Mouse (Mus musculus) intestine, embryonic 14.5 days (tissue): Measurements from ENCODE around the gene Deaf1. TPM values are rescaled to one million over a fixed set of nuclear protein-coding genes. Genes with fewer than 3 reads are reported as not detected.

ENCODE experiments used
- ATAC-seq: fragments of 200-750 bp; cut with Nextera tagmentation; replicated peaks from 2 replicates; pipeline ENCODE4 v1.8.0; 2017; ENCODE audit warnings: low read depth, moderate number of reproducible peaks, moderate TSS enrichment, moderate library complexity; ENCODE audit not compliant: low FRiP score, low TSS enrichment
- DNase-seq: peaks from one replicate; pipeline ENCODE4 v3.0.0-alpha.2; 2018; ENCODE audit warnings: low spot score
- H3K27ac ChIP-seq: fragments of 300-500 bp; sonication (generic); 2 replicates; pipeline ENCODE4 v1.5.1; 2014; ENCODE audit warnings: low read depth, mild to moderate bottlenecking, control low read depth
- H3K27me3 ChIP-seq: fragments of 300-500 bp; sonication (generic); replicated peaks from 2 replicates; pipeline ENCODE4 v1.6.1; 2014; ENCODE audit warnings: low read length, control low read depth; ENCODE audit not compliant: control insufficient read depth, insufficient read depth
- H3K36me3 ChIP-seq: fragments of 300-500 bp; sonication (generic); 2 replicates; pipeline ENCODE4 v1.6.1; 2014; ENCODE audit warnings: low read length, control low read depth; ENCODE audit not compliant: control insufficient read depth, insufficient read depth
- H3K4me1 ChIP-seq: fragments of 300-500 bp; sonication (generic); replicated peaks from 2 replicates; pipeline ENCODE4 v1.6.1; 2014; ENCODE audit warnings: low read length, control low read depth, mixed read lengths; ENCODE audit not compliant: control insufficient read depth, insufficient read depth
- H3K4me2 ChIP-seq: fragments of 300-500 bp; sonication (generic); 2 replicates; pipeline ENCODE4 v1.6.1; 2014; ENCODE audit warnings: low read length
- H3K4me3 ChIP-seq: fragments of 300-500 bp; sonication (generic); 2 replicates; pipeline ENCODE4 v1.5.1; 2014; ENCODE audit warnings: low read depth, low read length, control low read depth, mixed read lengths
- H3K9ac ChIP-seq: fragments of 300-500 bp; sonication (generic); 2 replicates; pipeline ENCODE4 v1.6.1; 2014; ENCODE audit warnings: mild to moderate bottlenecking, low read length
- H3K9me3 ChIP-seq: fragments of 300-500 bp; sonication (generic); 2 replicates; pipeline ENCODE4 v1.6.1; 2016; ENCODE audit warnings: low read length, control low read depth; ENCODE audit not compliant: control insufficient read depth
- WGBS: fragments of 180-500 bp; shearing (Covaris S2); extraction: QIAGEN DNeasy Blood & Tissue Kit; methylation state at CpG from one replicate; pipeline ENCODE4 v1.1.7; 2014; 5-methylcytosine and 5-hydroxymethylcytosine counted together
- polyA plus RNA-seq: library from polyadenylated mRNA; unstranded; fragments of >200 nt; fragmentation: Nextera tagmentation; extraction: Ambion mirVana; gene quantifications from 2 replicates; pipeline ENCODE4 v1.2.1, GENCODE M21; 2014

Gene Deaf1
- polyA plus RNA-seq, 1 experiment from 2014 or later = 90.9 TPM

DNA sequence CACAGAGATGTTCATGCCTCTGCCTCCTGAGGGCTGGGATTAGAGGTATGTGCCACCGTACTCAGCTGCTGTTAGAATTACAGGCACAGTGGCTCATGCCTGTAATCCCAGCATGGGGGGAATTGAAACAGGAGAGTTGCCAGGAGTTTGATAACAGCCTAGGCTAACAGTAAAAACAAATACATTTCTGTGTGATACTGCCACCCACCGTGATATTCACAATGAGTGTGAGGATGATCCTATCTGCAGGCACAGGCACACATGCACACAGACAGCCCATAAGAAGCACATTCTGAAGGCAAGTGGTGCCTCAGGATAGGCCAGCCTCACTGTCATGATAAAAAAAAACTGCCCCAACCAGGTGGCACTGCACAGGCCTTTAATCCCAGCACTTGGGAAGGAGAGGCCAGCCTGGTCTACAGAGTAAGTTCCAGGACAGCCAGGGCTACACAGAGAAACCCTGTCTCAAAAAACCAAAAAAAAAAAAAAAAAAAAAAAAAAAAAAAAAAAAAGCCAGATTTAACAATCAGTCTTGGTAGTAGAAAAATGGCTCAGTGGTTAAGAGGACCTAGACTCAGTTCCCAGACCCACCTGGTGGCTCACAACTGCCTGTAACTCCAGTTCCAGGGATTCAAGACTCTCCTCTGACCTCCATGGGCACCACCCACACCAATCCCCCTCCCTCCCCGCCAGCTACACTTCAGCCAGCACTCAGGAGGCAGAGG is 29.4 kb downstream of the Deaf1 start:
- H3K36me3 ChIP-seq = peaks cover 56% of the 10 kb centered on the region

DNA sequence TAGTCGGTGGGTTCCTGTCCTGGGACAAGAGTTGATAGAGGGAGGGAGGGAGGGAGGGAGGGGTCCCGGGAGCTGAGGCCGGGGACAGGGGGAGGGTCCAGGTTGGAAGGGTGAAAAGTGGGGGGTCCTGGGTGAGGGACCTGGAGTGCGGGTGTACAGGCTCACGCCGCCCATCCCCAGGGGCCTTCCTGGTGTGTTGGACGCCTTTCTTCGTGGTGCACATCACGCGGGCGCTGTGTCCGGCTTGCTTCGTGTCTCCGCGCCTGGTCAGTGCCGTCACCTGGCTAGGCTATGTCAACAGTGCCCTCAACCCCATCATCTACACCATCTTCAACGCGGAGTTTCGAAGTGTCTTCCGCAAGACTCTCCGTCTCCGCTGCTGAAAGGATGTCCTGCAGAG is 33.0 kb downstream of the Deaf1 start:
- H3K27ac ChIP-seq = no peak overlapping the region
- ATAC-seq (no peak), DNase-seq (peak; percentile 66)
- peaks cover 57% of the 10 kb centered on the region for H3K27me3 ChIP-seq
- peaks cover 21% of the 10 kb centered on the region for H3K36me3 ChIP-seq
- no peak overlapping the region for H3K9ac ChIP-seq
- H3K4me1 ChIP-seq = peaks cover 18% of the 10 kb centered on the region
- H3K4me2 ChIP-seq = peak overlapping the region; percentile 69
- 6% methylated on average over 22 of the region's 22 CpGs for WGBS
- no peaks in the 10 kb centered on the region for H3K9me3 ChIP-seq
- H3K4me3 ChIP-seq = peak overlapping the region; percentile 31

More for the DNA sequence above, 29.4 kb downstream of the Deaf1 start:
- H3K4me2 ChIP-seq = no peak overlapping the region
- ATAC-seq = no peak
- DNase-seq = no peak
- peaks cover 13% of the 10 kb centered on the region for H3K4me1 ChIP-seq
- peaks cover 31% of the 10 kb centered on the region for H3K27me3 ChIP-seq
- 74% methylated on average over 3 of the region's 3 CpGs for WGBS
- no peaks in the 10 kb centered on the region for H3K9me3 ChIP-seq
- H3K27ac ChIP-seq = no peak overlapping the region
- H3K9ac ChIP-seq = no peak overlapping the region
- H3K4me3 ChIP-seq = no peak overlapping the region

DNA sequence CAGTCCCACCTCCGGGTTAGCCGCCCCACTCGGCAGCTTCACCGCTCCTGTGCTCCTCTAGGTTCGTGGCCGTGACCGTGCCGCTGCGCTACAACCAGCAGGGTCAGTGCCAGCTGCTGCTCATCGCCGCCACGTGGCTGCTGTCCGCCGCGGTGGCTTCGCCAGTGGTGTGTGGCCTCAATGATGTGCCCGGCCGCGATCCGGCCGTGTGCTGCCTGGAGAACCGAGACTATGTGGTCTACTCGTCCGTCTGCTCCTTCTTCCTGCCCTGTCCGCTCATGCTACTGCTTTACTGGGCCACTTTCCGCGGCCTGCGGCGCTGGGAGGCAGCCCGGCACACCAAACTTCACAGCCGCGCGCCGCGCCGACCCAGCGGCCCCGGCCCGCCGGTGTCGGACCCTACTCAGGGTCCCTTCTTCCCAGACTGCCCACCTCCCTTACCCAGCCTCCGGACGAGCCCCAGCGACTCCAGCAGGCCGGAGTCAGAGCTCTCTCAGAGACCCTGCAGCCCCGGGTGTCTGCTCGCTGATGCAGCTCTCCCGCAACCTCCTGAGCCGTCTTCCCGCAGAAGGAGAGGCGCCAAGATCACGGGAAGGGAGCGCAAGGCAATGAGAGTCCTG is 33.5 kb downstream of the Deaf1 start:
- 1% methylated on average over 53 of the region's 53 CpGs for WGBS
- DNase-seq (peak; percentile 76), ATAC-seq (peak; percentile 25; the same call in 1 of the 2 replicates)
- Histone ChIP-seq H3K4me2 (peak overlapping the region; percentile 69), H3K4me3 (peak overlapping the region; percentile 31), H3K27me3 (peaks cover 57% of the 10 kb centered on the region), H3K9ac (peak overlapping the region; percentile 34; the same call in 1 of the 2 replicates), H3K9me3 (no peaks in the 10 kb centered on the region), H3K4me1 (peaks cover 18% of the 10 kb centered on the region), H3K27ac (no peak overlapping the region), H3K36me3 (peaks cover 16% of the 10 kb centered on the region)

DNA sequence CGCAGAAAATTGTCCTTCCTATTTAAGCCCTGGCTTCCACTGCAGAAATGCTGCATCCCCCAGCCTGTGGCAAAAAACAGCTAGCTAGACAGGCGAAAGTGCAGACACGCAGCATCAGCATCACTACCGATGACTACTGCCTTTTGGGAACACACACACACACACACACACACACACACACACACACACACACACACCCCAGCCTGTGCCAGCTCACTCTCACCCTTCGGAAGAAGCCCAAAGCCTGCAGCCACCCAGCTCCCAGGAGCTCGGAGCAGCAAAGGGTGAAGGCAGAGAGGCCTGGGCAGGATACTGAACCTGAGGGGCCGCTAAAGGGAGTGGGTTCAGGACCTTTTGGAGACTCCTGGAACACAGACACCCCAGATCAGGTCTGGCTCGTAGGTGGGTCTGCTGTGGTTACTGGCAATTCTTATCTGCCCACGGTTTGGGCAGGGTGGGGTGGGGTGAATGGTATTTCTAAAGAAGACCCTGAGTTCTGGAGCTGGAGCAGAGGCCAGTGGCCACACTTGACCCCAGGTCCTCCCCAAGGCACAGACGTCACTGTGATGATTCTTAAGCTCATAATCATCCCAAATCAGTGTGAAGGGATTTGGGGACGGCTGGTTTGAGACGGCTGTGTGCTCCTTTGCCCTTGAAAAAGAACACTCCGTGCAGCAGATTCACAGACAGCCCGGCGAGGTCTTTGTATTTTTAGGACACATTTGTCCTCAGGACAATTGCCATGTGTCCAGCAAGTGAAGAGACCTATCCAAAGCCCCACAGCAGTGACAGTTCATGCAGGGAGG is 34.7 kb downstream of the Deaf1 start:
- H3K4me2 ChIP-seq = peak overlapping the region; percentile 91; the same call in 1 of the 2 replicates
- no peak overlapping the region for H3K9ac ChIP-seq
- ATAC-seq (no peak), DNase-seq (peak; percentile 61)
- no peaks in the 10 kb centered on the region for H3K9me3 ChIP-seq
- 56% methylated on average over 15 of the region's 15 CpGs for WGBS
- no peak overlapping the region for H3K27ac ChIP-seq
- no peak overlapping the region for H3K4me3 ChIP-seq
- H3K36me3 ChIP-seq = peaks cover 11% of the 10 kb centered on the region
- H3K4me1 ChIP-seq = peaks cover 18% of the 10 kb centered on the region
- H3K27me3 ChIP-seq = peaks cover 57% of the 10 kb centered on the region

DNA sequence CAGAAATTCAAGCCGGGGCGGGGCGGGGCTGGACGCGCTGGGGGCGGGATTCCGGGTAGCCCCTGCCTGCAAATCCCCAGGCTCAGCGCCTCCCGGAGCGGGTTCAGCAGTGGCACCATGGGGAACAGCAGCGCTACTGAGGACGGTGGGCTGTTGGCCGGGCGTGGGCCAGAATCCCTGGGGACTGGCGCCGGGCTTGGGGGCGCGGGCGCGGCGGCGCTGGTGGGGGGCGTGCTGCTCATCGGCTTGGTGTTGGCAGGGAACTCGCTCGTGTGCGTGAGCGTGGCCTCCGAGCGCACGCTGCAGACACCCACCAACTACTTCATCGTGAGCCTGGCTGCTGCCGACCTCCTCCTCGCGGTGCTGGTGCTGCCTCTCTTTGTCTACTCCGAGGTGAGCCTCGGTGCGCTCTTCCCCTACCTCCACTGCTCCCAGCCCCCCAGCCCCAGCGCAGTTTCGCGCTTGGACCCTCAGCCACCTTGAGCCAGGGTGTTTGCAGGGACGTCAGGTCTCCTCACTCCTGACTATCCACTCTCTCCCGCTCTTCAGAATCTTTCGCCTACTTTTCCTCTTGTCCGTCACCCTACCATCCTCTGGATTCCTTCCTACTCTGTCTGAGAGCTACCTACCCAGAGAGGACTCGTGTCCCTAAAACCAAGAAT is 35.4 kb downstream of the Deaf1 start, which contains the start of gene Drd4:
Gene Drd4 (plus strand): TSS at position 86 of the 662 bp plus-strand sequence.
- Histone ChIP-seq H3K4me2 (peak within 1 kb of the TSS; percentile 91), H3K9me3 (no peaks in the 10 kb centered on the region), H3K27ac (no peak within 1 kb of the TSS), H3K4me3 (peak within 1 kb of the TSS; percentile 45), H3K4me1 (peaks cover 18% of the 10 kb centered on the region), H3K9ac (peak within 1 kb of the TSS; percentile 47), H3K27me3 (peaks cover 57% of the 10 kb centered on the region), H3K36me3 (peaks cover 7% of the 10 kb centered on the region)
- ATAC-seq (peak; percentile 74), DNase-seq (peak; percentile 72)
- WGBS = 4% methylated on average over 46 of the region's 46 CpGs

DNA sequence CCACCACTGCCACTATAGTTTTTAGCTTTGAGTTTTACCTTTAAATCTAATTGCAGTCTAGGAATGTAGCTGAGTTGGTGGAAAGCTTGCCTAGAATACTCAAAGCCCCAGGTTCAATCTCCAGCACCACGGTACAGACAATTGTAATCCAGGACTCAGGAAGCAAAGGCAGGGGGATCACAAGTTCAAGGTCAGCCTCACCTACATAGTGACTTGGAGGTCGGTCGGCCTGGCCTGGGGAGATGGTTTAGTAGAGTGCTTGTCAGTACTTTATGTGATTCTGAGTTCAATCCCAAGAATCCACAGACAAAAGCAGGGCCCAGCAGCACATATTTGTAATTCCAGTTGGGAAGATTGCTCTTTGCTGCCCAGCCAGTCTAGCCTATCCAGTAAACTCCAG is 39.4 kb downstream of the Deaf1 start:
- H3K4me1 ChIP-seq = 0 out of 2 replicates have a peak, but pooled peaks cover 5% of the 10 kb centered on the region
- H3K36me3 ChIP-seq = no peaks in the 10 kb centered on the region
- ATAC-seq = no peak
- WGBS = 84% methylated on average over 3 of the region's 3 CpGs
- H3K27ac ChIP-seq = no peak overlapping the region
- H3K9me3 ChIP-seq = no peaks in the 10 kb centered on the region
- no peak overlapping the region for H3K4me2 ChIP-seq
- no peak overlapping the region for H3K4me3 ChIP-seq
- H3K9ac ChIP-seq = no peak overlapping the region
- DNase-seq = no peak
- H3K27me3 ChIP-seq = peaks cover 25% of the 10 kb centered on the region

DNA sequence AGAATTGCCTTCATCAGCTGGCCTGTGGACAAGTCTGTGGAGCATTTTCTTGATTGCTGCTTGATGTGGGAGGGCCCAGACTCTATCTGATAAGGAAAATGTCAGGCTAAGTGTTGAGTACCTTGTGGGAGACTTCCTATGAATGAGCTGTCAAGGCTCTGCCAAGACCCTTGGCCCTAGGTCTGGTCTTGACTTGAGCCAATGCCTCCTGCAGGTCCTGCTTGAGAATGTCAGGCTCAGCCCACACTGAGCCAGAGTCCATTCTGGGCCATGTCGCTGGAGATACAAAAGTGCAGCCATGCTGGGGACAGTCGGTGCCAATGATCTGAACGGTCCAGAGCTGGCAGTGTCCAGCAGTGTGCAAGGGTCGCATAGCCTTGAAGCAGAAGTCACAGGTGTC is 44.7 kb downstream of the Deaf1 start:
- Histone ChIP-seq H3K27me3 (0 out of 2 replicates have a peak, but pooled peaks cover 3% of the 10 kb centered on the region), H3K9ac (no peak overlapping the region), H3K4me2 (no peak overlapping the region), H3K9me3 (no peaks in the 10 kb centered on the region), H3K27ac (no peak overlapping the region), H3K36me3 (no peaks in the 10 kb centered on the region), H3K4me3 (no peak overlapping the region), H3K4me1 (no peaks in the 10 kb centered on the region)
- 81% methylated on average over 4 of the region's 4 CpGs for WGBS
- ATAC-seq (no peak), DNase-seq (no peak)

DNA sequence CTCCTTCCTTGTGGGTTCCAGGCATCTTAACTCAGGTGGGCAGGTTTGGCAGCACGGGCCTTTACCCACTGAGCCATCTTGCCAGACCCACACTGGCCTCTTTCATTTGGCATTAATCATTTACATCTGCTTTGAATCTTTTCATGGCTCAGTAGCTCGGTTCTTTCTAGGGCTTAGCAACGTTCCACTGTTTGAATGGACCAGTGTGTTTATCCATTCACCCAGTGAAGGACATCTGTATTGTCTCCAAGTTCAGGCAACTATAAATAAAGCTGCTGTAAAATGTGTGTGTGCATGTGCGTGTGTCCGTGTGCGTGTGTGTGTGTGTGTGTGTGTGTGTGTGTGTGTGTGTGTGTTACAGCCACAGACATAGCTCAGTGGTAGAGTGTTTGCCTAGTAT is 46.0 kb downstream of the Deaf1 start:
- DNase-seq = no peak
- H3K27ac ChIP-seq = no peak overlapping the region

More for the DNA sequence above, 46.0 kb downstream of the Deaf1 start:
- Histone ChIP-seq H3K4me2 (no peak overlapping the region), H3K27me3 (0 out of 2 replicates have a peak, but pooled peaks cover 3% of the 10 kb centered on the region), H3K36me3 (no peaks in the 10 kb centered on the region), H3K4me3 (no peak overlapping the region), H3K4me1 (no peaks in the 10 kb centered on the region), H3K9ac (no peak overlapping the region), H3K9me3 (no peaks in the 10 kb centered on the region)
- WGBS = 50% methylated on average over 6 of the region's 6 CpGs
- no peak for ATAC-seq
